Mouse (Mus musculus): ENCODE measurements around the gene Larp4. TPM values are rescaled to one million over a fixed set of nuclear protein-coding genes. Genes with fewer than 3 reads are reported as not detected.

Gene Larp4
- polyA plus RNA-seq, 2 experiments: 12.1 to 20.8 TPM

DNA sequence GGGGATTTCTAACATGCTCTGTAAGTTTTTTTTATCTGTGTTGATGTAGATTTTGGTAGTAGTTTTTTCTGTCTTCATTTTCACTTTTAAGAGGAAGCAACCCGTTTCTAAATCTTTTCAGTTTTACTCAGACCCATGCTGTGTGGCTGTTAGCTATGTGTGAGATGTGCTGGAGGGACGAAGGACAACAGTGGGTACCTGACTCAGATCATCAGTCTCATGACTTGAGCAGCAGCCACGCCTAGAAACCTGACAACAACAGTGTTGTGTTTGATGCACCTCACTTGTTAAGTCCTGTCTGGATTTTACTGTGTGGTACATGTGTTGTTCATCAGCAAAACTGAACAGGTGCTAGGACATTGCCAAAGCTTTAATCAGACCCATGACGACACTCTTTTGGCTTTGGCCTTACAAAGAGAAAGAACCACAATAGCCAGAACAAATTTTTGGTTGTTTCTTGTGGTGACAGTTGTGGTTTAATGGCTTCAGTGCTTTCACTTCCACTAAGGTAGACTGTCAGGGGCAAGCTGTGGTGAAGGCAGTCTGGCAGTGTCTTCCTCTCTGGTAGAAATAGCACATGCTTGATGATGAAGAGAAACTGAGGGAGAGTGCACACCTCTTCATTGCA is 90.8 kb downstream of the Larp4 start:
- H3K4me1 ChIP-seq (replicated peaks; ENCODE audit: control insufficient read depth in 2 of 2, insufficient read depth in 2 of 2, low read length in 1 of 2): peaks cover 9 to 27% of the 10 kb centered on the region in 2 experiments
- 41% methylated on average over 4 of the region's 4 CpGs for WGBS (ENCODE audit: insufficient replicate concordance)

DNA sequence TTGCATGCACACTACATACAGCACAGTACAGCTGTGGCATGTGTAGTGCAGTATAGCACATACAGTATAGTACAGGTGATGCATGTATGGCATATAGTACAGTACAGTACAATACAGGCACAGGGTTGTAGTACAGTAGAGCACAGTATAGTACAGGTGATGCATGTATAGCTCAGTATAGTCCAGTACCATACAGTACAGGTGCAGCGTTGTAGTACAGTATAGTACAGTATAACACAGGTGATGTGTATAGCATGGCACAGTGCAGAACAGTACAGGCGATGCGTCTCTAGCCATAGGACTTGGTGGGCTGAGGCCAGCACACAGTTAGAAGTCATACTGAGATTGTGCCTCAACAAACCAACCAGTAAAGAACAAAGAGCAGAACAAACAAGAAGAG is 91.5 kb downstream of the Larp4 start:
- 86% methylated on average over 3 of the region's 3 CpGs for WGBS (ENCODE audit: insufficient replicate concordance)
- H3K4me2 ChIP-seq (ENCODE audit: low read depth): no peak overlapping the region
- no peaks in the 10 kb centered on the region for H3K9me3 ChIP-seq (ENCODE audit: control insufficient read depth, low read length)
- no peak overlapping the region for H3K27ac ChIP-seq
- no peak overlapping the region for H3K4me3 ChIP-seq (ENCODE audit: insufficient read depth in 1 of 2, low read depth in 2 of 2, low read length in 2 of 2)
- H3K9ac ChIP-seq (replicated peaks): no peak overlapping the region
- ATAC-seq (ENCODE audit: insufficient read depth) (no peak), DNase-seq (ENCODE audit: low read depth in 3 of 3, low spot score in 3 of 3) (no peak)
- peaks cover 9 to 27% of the 10 kb centered on the region in 2 experiments for H3K4me1 ChIP-seq (replicated peaks; ENCODE audit: control insufficient read depth in 2 of 2, insufficient read depth in 2 of 2, low read length in 1 of 2)
- TF ChIP-seq CTCF (IDR thresholded peaks at IDR 0.05; ENCODE audit: low read depth): no peak
- TF ChIP-seq EP300 (IDR thresholded peaks at IDR 0.05; ENCODE audit: low read depth): no peak
- H3K36me3 ChIP-seq (replicated peaks; ENCODE audit: control insufficient read depth, insufficient read depth, low read depth): no peaks in the 10 kb centered on the region
- H3K27me3 ChIP-seq (ENCODE audit: control insufficient read depth, insufficient read depth, low read length): no peaks in the 10 kb centered on the region

More for the DNA sequence above, 90.8 kb downstream of the Larp4 start:
- Histone ChIP-seq H3K9me3 (ENCODE audit: control insufficient read depth, low read length) (no peaks in the 10 kb centered on the region), H3K36me3 (replicated peaks; ENCODE audit: control insufficient read depth, insufficient read depth, low read depth) (no peaks in the 10 kb centered on the region), H3K4me2 (ENCODE audit: low read depth) (no peak overlapping the region), H3K9ac (replicated peaks) (no peak overlapping the region), H3K27me3 (ENCODE audit: control insufficient read depth, insufficient read depth, low read length) (no peaks in the 10 kb centered on the region), H3K4me3 (ENCODE audit: insufficient read depth in 1 of 2, low read depth in 2 of 2, low read length in 2 of 2) (no peak overlapping the region), H3K27ac (no peak overlapping the region)
- DNase-seq (ENCODE audit: low read depth in 3 of 3, low spot score in 3 of 3) (no peak), ATAC-seq (ENCODE audit: insufficient read depth) (no peak)
- TF ChIP-seq CTCF (IDR thresholded peaks at IDR 0.05; ENCODE audit: low read depth) (no peak), EP300 (IDR thresholded peaks at IDR 0.05; ENCODE audit: low read depth) (no peak)

DNA sequence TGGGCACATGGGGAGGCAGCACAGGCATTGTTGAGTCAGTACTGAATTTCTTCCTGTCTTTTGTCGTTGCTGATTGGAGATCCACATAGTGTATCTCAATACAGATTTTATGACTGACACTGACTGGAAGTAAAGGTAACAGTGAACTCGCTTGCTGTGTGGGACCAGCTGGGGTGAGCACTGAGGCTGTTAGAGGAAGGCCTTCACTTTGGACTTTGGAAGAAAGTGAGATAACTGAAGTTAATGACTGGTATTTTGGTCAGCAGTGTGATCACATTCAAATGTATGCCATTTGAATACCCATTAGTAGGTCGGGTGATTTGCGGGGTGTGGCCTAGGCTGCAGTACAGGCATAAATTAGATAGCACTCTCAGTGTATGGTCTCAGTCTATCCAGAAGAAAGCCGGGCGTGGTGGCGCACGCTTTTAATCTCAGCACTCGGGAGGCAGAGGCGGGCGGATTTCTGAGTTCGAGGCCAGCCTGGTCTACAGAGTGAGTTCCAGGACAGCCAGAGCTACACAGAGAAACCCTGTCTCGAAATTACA is 93.4 kb downstream of the Larp4 start:
- Histone ChIP-seq H3K27ac (no peak overlapping the region), H3K4me1 (replicated peaks; ENCODE audit: control insufficient read depth in 2 of 2, insufficient read depth in 2 of 2, low read length in 1 of 2) (peaks cover 6 to 22% of the 10 kb centered on the region in 2 experiments), H3K36me3 (replicated peaks; ENCODE audit: control insufficient read depth, insufficient read depth, low read depth) (no peaks in the 10 kb centered on the region), H3K4me2 (ENCODE audit: low read depth) (no peak overlapping the region), H3K4me3 (ENCODE audit: insufficient read depth in 1 of 2, low read depth in 2 of 2, low read length in 2 of 2) (no peak overlapping the region), H3K9ac (replicated peaks) (no peak overlapping the region), H3K27me3 (ENCODE audit: control insufficient read depth, insufficient read depth, low read length) (no peaks in the 10 kb centered on the region), H3K9me3 (ENCODE audit: control insufficient read depth, low read length) (no peaks in the 10 kb centered on the region)
- TF ChIP-seq EP300 (IDR thresholded peaks at IDR 0.05; ENCODE audit: low read depth) (no peak), CTCF (IDR thresholded peaks at IDR 0.05; ENCODE audit: low read depth) (no peak)
- 58% methylated on average over 11 of the region's 13 CpGs for WGBS (ENCODE audit: insufficient replicate concordance)
- DNase-seq (ENCODE audit: low read depth in 3 of 3, low spot score in 3 of 3) (no peak), ATAC-seq (ENCODE audit: insufficient read depth) (no peak)

Other genes with a start within 250 kb of the Larp4 start
- gene Cox14, start 244.4 kb upstream of the Larp4 start, polyA plus RNA-seq (2012; rRNA removed): 67.6 and 77.0 TPM in 2 replicates
- 81.4 and 84.9 TPM in 2 replicates for gene Cox14, start 244.4 kb upstream of the Larp4 start, polyA plus RNA-seq (2014; fragmentation: Nextera tagmentation; extraction: Ambion mirVana)
- gene Cers5, start 197.2 kb upstream of the Larp4 start, polyA plus RNA-seq (2012; rRNA removed): 4.4 and 5.4 TPM in 2 replicates
- gene Cers5, start 197.2 kb upstream of the Larp4 start, polyA plus RNA-seq (2014; fragmentation: Nextera tagmentation; extraction: Ambion mirVana): 7.7 and 8.7 TPM in 2 replicates
- 3.3 and 5.1 TPM in 2 replicates for gene Lima1, start 94.6 kb upstream of the Larp4 start, polyA plus RNA-seq (2012; rRNA removed)
- gene Lima1, start 94.6 kb upstream of the Larp4 start, polyA plus RNA-seq (2014; fragmentation: Nextera tagmentation; extraction: Ambion mirVana): 6.2 and 7.0 TPM in 2 replicates
- gene Fam186a, start 3.0 kb upstream of the Larp4 start, polyA plus RNA-seq (2012; rRNA removed): not detected in 2 replicates
- not detected in 2 replicates for gene Fam186a, start 3.0 kb upstream of the Larp4 start, polyA plus RNA-seq (2014; fragmentation: Nextera tagmentation; extraction: Ambion mirVana)
- 1.7 and 2.0 TPM in 2 replicates for gene Dip2b, start 68.6 kb downstream of the Larp4 start, polyA plus RNA-seq (2012; rRNA removed)
- gene Dip2b, start 68.6 kb downstream of the Larp4 start, polyA plus RNA-seq (2014; fragmentation: Nextera tagmentation; extraction: Ambion mirVana): 2.5 and 2.8 TPM in 2 replicates

Measured in liver, embryonic 14.5 days (tissue).